Mouse (Mus musculus) lung, embryonic 16.5 days (tissue): ENCODE results near the gene Slc29a2. TPM values are rescaled to one million over a fixed set of nuclear protein-coding genes. Genes with fewer than 3 reads are reported as not detected.
A peak's percentile ranks its signal among the peaks of the same experiment; 100 is the strongest.

Source experiments
- ATAC-seq: fragments of 200-750 bp; cut with Nextera tagmentation; 2 replicates; pipeline ENCODE4 v1.8.0; 2017; ENCODE audit warnings: low read depth, mild to moderate bottlenecking, moderate library complexity
- H3K27ac ChIP-seq: fragments of 300-500 bp; sonication (generic); 2 replicates; pipeline ENCODE4 v1.5.1; 2014; ENCODE audit warnings: mild to moderate bottlenecking, control low read depth, low read length
- H3K27me3 ChIP-seq: fragments of 300-500 bp; sonication (generic); 2 replicates; pipeline ENCODE4 v1.6.1; 2014; ENCODE audit warnings: low read depth, low read length, mixed read lengths; ENCODE audit not compliant: control insufficient read depth, insufficient read depth
- H3K36me3 ChIP-seq: fragments of 300-500 bp; sonication (generic); 2 replicates; pipeline ENCODE4 v1.6.1; 2014; ENCODE audit warnings: low read length; ENCODE audit not compliant: control insufficient read depth, insufficient read depth
- H3K4me1 ChIP-seq: fragments of 300-500 bp; sonication (generic); replicated peaks from 2 replicates; pipeline ENCODE4 v1.6.1; 2014; ENCODE audit warnings: low read length, mixed read lengths; ENCODE audit not compliant: control insufficient read depth, insufficient read depth
- H3K4me2 ChIP-seq: fragments of 300-500 bp; sonication (generic); 2 replicates; pipeline ENCODE4 v1.6.1; 2014; ENCODE audit warnings: low read depth, low read length, control low read depth
- H3K4me3 ChIP-seq: fragments of 300-500 bp; sonication (generic); 2 replicates; pipeline ENCODE4 v1.5.1; 2014; ENCODE audit warnings: mild to moderate bottlenecking, low read length, control low read depth
- H3K9ac ChIP-seq: fragments of 300-500 bp; sonication (generic); 2 replicates; pipeline ENCODE4 v1.6.1; 2014; ENCODE audit warnings: low read length, control low read depth
- H3K9me3 ChIP-seq: fragments of 300-500 bp; sonication (generic); 2 replicates; pipeline ENCODE4 v1.6.1; 2016; ENCODE audit warnings: low read length; ENCODE audit not compliant: control insufficient read depth
- WGBS: fragments of 180-500 bp; shearing (Covaris S2); extraction: QIAGEN DNeasy Blood & Tissue Kit; methylation state at CpG from one replicate; pipeline ENCODE4 v1.1.7; 2014; 5-methylcytosine and 5-hydroxymethylcytosine counted together
- polyA plus RNA-seq: library from polyadenylated mRNA; unstranded; fragments of >200 nt; fragmentation: Nextera tagmentation; extraction: Ambion mirVana; gene quantifications from 2 replicates; pipeline ENCODE4 v1.2.1, GENCODE M21; 2015

Slc29a2 gene
- polyA plus RNA-seq, 1 experiment from 2014 or later = 3.6 TPM

- Histone ChIP-seq H3K27ac (no peak overlapping the region), H3K9ac (no peak overlapping the region), H3K4me3 (no peak overlapping the region), H3K4me1 (peaks cover 8% of the 10 kb centered on the region), H3K4me2 (no peak overlapping the region), H3K27me3 (no peaks in the 10 kb centered on the region), H3K9me3 (no peaks in the 10 kb centered on the region), H3K36me3 (no peaks in the 10 kb centered on the region)
- WGBS = 87% methylated on average over 3 of the region's 3 CpGs
- ATAC-seq = no peak
These were observed 5.5 kb upstream of the Slc29a2 start for GRCm38 (mm10) chr19:5018191-5018590.

GRCm38 (mm10) chr19:5021416-5021815 is 2.2 kb upstream of the Slc29a2 start:
- no peaks in the 10 kb centered on the region for H3K9me3 ChIP-seq
- no peaks in the 10 kb centered on the region for H3K27me3 ChIP-seq
- peaks cover 9% of the 10 kb centered on the region for H3K4me1 ChIP-seq
- H3K27ac ChIP-seq = no peak overlapping the region
- H3K4me3 ChIP-seq = no peak overlapping the region
- 78% methylated on average over 2 of the region's 2 CpGs for WGBS
- H3K4me2 ChIP-seq = no peak overlapping the region
- H3K9ac ChIP-seq = no peak overlapping the region
- H3K36me3 ChIP-seq = no peaks in the 10 kb centered on the region
- ATAC-seq = no peak

- Histone ChIP-seq H3K27me3 (no peaks in the 10 kb centered on the region), H3K9ac (no peak overlapping the region), H3K4me1 (0 out of 2 replicates have a peak, but pooled peaks cover 6% of the 10 kb centered on the region), H3K9me3 (no peaks in the 10 kb centered on the region), H3K27ac (no peak overlapping the region), H3K4me2 (no peak overlapping the region), H3K4me3 (no peak overlapping the region), H3K36me3 (0 out of 2 replicates have a peak, but pooled peaks cover 2% of the 10 kb centered on the region)
- 85% methylated on average over 8 of the region's 8 CpGs for WGBS
- ATAC-seq = no peak
These were observed 2.5 kb downstream of the Slc29a2 start for GRCm38 (mm10) chr19:5026111-5026510.

GRCm38 (mm10) chr19:5032686-5033085 is 9.0 kb downstream of the Slc29a2 start:
- no peaks in the 10 kb centered on the region for H3K27me3 ChIP-seq
- H3K4me2 ChIP-seq = no peak overlapping the region
- no peaks in the 10 kb centered on the region for H3K9me3 ChIP-seq
- no peaks in the 10 kb centered on the region; the same call in 1 of the 2 replicates for H3K4me1 ChIP-seq
- H3K4me3 ChIP-seq = no peak overlapping the region
- H3K9ac ChIP-seq = no peak overlapping the region
- 51% methylated on average over 3 of the region's 3 CpGs for whole genome bisulfite sequencing
- 0 out of 2 replicates have a peak, but pooled peaks have one; percentile 41 for ATAC-seq
- H3K27ac ChIP-seq = no peak overlapping the region
- H3K36me3 ChIP-seq = 0 out of 2 replicates have a peak, but pooled peaks cover 1% of the 10 kb centered on the region

- no peak for ATAC-seq
- Histone ChIP-seq H3K4me1 (peaks cover 20% of the 10 kb centered on the region), H3K27ac (no peak overlapping the region), H3K4me3 (no peak overlapping the region), H3K9ac (no peak overlapping the region), H3K36me3 (no peaks in the 10 kb centered on the region), H3K9me3 (no peaks in the 10 kb centered on the region), H3K27me3 (no peaks in the 10 kb centered on the region), H3K4me2 (no peak overlapping the region)
- 78% methylated on average over 4 of the region's 4 CpGs for WGBS
These were observed 12.9 kb downstream of the Slc29a2 start for GRCm38 (mm10) chr19:5036577-5036976.

GRCm38 (mm10) chr19:5037678-5038571 is 14.3 kb downstream of the Slc29a2 start:
- ATAC-seq = peak; percentile 40
- peak overlapping the region; percentile 97 for H3K4me3 ChIP-seq
- H3K36me3 ChIP-seq = no peaks in the 10 kb centered on the region
- peak overlapping the region; percentile 96 for H3K9ac ChIP-seq
- peaks cover 25% of the 10 kb centered on the region for H3K4me1 ChIP-seq
- H3K4me2 ChIP-seq = peak overlapping the region; percentile 99
- H3K9me3 ChIP-seq = no peaks in the 10 kb centered on the region
- 1% methylated on average over 32 of the region's 32 CpGs for WGBS
- peak overlapping the region; percentile 82 for H3K27ac ChIP-seq
- H3K27me3 ChIP-seq = no peaks in the 10 kb centered on the region

- ATAC-seq = peak; percentile 94
- H3K27ac ChIP-seq = peak within 1 kb of the TSS; percentile 82
- H3K4me1 ChIP-seq = peaks cover 25% of the 10 kb centered on the region
- peak within 1 kb of the TSS; percentile 97 for H3K4me3 ChIP-seq
- peak within 1 kb of the TSS; percentile 99 for H3K4me2 ChIP-seq
- H3K27me3 ChIP-seq = no peaks in the 10 kb centered on the region
- under 1% methylated on average over 43 of the region's 44 CpGs for WGBS
- H3K9me3 ChIP-seq = no peaks in the 10 kb centered on the region
- no peaks in the 10 kb centered on the region for H3K36me3 ChIP-seq
- peak within 1 kb of the TSS; percentile 96 for H3K9ac ChIP-seq
These were observed 15.1 kb downstream of the Slc29a2 start, which contains the start of the genes B4gat1 and AC124502.3 for GRCm38 (mm10) chr19:5038709-5039156. TSS of gene B4gat1 (plus strand) at chr19:5038826. TSS of gene AC124502.3 (plus strand) at chr19:5038891.

- peak; percentile 10; the same call in 1 of the 2 replicates for ATAC-seq
These were observed 15.8 kb downstream of the Slc29a2 start for GRCm38 (mm10) chr19:5039301-5040114.

More at GRCm38 (mm10) chr19:5039301-5040114, 15.8 kb downstream of the Slc29a2 start:
- 0 out of 2 replicates have a peak, but pooled peaks cover 2% of the 10 kb centered on the region for H3K36me3 ChIP-seq
- H3K27me3 ChIP-seq = no peaks in the 10 kb centered on the region
- H3K9me3 ChIP-seq = no peaks in the 10 kb centered on the region
- peak overlapping the region; percentile 82 for H3K27ac ChIP-seq
- H3K4me2 ChIP-seq = peak overlapping the region; percentile 99
- WGBS = 9% methylated on average over 41 of the region's 41 CpGs
- H3K9ac ChIP-seq = peak overlapping the region; percentile 96
- peaks cover 25% of the 10 kb centered on the region for H3K4me1 ChIP-seq
- peak overlapping the region; percentile 97 for H3K4me3 ChIP-seq
